Mouse (Mus musculus) cerebellum, adult 2 months (tissue): ENCODE data around the gene Apopt1.

ENCODE experiments used
- CTCF ChIP-seq: fragments of 200-500 bp; IDR thresholded peaks from 2 replicates; pipeline ENCODE4 v1.5.1; 2011; ENCODE audit warnings: low read depth, mild to moderate bottlenecking, control low read depth, low read length, moderate library complexity, borderline replicate concordance; ENCODE audit not compliant: insufficient read depth
- POLR2A ChIP-seq: fragments of 200-500 bp; IDR thresholded peaks from 2 replicates; pipeline ENCODE4 v1.6.1; 2011; ENCODE audit warnings: low read length, control low read depth, borderline replicate concordance; ENCODE audit not compliant: insufficient read depth

DNA sequence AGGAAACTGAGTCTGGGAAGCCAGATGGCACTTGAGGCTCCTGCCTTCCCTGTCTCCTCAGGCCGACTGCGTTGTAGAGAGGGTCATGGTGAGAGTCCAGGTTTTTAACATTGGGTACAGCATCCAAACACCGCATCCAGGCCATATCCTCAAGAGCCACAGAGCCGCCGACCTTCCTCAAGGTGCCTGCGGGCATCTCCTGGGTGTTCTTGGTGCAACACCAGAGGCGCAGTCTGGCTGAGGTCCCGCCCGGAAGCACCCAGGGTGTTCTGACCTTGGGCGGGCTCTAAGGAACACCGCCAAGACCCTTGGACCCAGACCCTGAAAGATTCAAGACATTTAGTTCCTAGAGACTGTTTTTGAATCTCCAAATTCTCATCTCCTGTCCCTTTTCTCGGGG lies 40.5 kb upstream of the Apopt1 start:
- TF ChIP-seq CTCF (no peak), POLR2A (no peak)
